Mouse (Mus musculus) hindbrain, embryonic 16.5 days (tissue): ENCODE measurements around the gene Prrg2. TPM values are rescaled to one million over a fixed set of nuclear protein-coding genes. Genes with fewer than 3 reads are reported as not detected.

Experiments
- microRNA-seq: library from miRNA; unstranded; fragments of <30 nt; microRNA quantifications from one replicate; pipeline ENCODE4, GENCODE M21; 2017
- polyA plus RNA-seq: library from polyadenylated mRNA; unstranded; fragments of >200 nt; fragmentation: Nextera tagmentation; extraction: Ambion mirVana; gene quantifications from 2 replicates; pipeline ENCODE4 v1.2.1, GENCODE M21; 2015

Gene Prrg2
- polyA plus RNA-seq, 1 experiment from 2014 or later = 15.7 TPM

Small RNA genes within 50 kb of the gene (microRNA-seq; reads per million reads assigned to microRNA genes)
- not detected for gene Mir7054

Other genes starting within 250 kb of the Prrg2 start
- gene Nup62, start 246.6 kb downstream of the Prrg2 start, polyA plus RNA-seq = 42.5 and 51.6 TPM in 2 replicates
- 0.80 and 1.7 TPM in 2 replicates for gene Il4i1, start 246.3 kb downstream of the Prrg2 start, polyA plus RNA-seq
- gene Atf5, start 246.0 kb downstream of the Prrg2 start, polyA plus RNA-seq = 2.7 and 2.9 TPM in 2 replicates
- gene Akt1s1, start 213.7 kb downstream of the Prrg2 start, polyA plus RNA-seq = 90.7 and 92.8 TPM in 2 replicates
- 112 and 120 TPM in 2 replicates for gene Tbc1d17, start 213.6 kb downstream of the Prrg2 start, polyA plus RNA-seq
- gene Pnkp, start 205.5 kb downstream of the Prrg2 start, polyA plus RNA-seq = 30.1 and 34.0 TPM in 2 replicates
- 389 and 459 TPM in 2 replicates for gene Ptov1, start 192.9 kb downstream of the Prrg2 start, polyA plus RNA-seq
- gene Med25, start 170.0 kb downstream of the Prrg2 start, polyA plus RNA-seq = 136 and 158 TPM in 2 replicates
- 18.1 and 19.6 TPM in 2 replicates for gene Fuz, start 166.6 kb downstream of the Prrg2 start, polyA plus RNA-seq
- gene Ap2a1, start 133.2 kb downstream of the Prrg2 start, polyA plus RNA-seq = 128 and 133 TPM in 2 replicates
- 0.15 TPM in 1 of 2 replicates, not detected in the other for gene Tsks, start 119.5 kb downstream of the Prrg2 start, polyA plus RNA-seq
- 58.6 and 59.7 TPM in 2 replicates for gene Cpt1c, start 87.8 kb downstream of the Prrg2 start, polyA plus RNA-seq
- gene Prmt1, start 76.1 kb downstream of the Prrg2 start, polyA plus RNA-seq = 629 and 637 TPM in 2 replicates
- 63.5 and 65.4 TPM in 2 replicates for gene Irf3, start 65.0 kb downstream of the Prrg2 start, polyA plus RNA-seq
- gene Bcl2l12, start 64.0 kb downstream of the Prrg2 start, polyA plus RNA-seq = 10.2 and 15.7 TPM in 2 replicates
- 38.6 and 47.1 TPM in 2 replicates for gene Scaf1, start 46.3 kb downstream of the Prrg2 start, polyA plus RNA-seq
- 13.1 and 16.7 TPM in 2 replicates for gene Rras, start 44.7 kb downstream of the Prrg2 start, polyA plus RNA-seq
- gene Prr12, start 9.8 kb downstream of the Prrg2 start, polyA plus RNA-seq = 12.8 and 13.4 TPM in 2 replicates
- gene Nosip, start 248 bp downstream of the Prrg2 start, polyA plus RNA-seq = 68.8 and 69.0 TPM in 2 replicates
- gene Rcn3, start 29.5 kb upstream of the Prrg2 start, polyA plus RNA-seq = 63.3 and 77.3 TPM in 2 replicates
- 34.1 and 40.2 TPM in 2 replicates for gene Fcgrt, start 41.2 kb upstream of the Prrg2 start, polyA plus RNA-seq
- gene Rps11, start 61.8 kb upstream of the Prrg2 start, polyA plus RNA-seq = 698 and 709 TPM in 2 replicates
- 587 and 622 TPM in 2 replicates for gene Rpl13a, start 66.1 kb upstream of the Prrg2 start, polyA plus RNA-seq
- gene Gm45713, start 73.6 kb upstream of the Prrg2 start, polyA plus RNA-seq = 0.16 and 0.37 TPM in 2 replicates
- gene Flt3l, start 73.8 kb upstream of the Prrg2 start, polyA plus RNA-seq = 2.0 and 2.8 TPM in 2 replicates
- gene Pih1d1, start 91.6 kb upstream of the Prrg2 start, polyA plus RNA-seq = 94.5 and 97.6 TPM in 2 replicates
- 18.8 and 22.9 TPM in 2 replicates for gene Aldh16a1, start 91.9 kb upstream of the Prrg2 start, polyA plus RNA-seq
- gene Slc17a7, start 101.3 kb upstream of the Prrg2 start, polyA plus RNA-seq = 1.1 and 1.5 TPM in 2 replicates
- gene Gfy, start 116.9 kb upstream of the Prrg2 start, polyA plus RNA-seq = not detected in 2 replicates
- 0.75 and 1.4 TPM in 2 replicates for gene Pth2, start 118.3 kb upstream of the Prrg2 start, polyA plus RNA-seq
- 0.54 and 0.65 TPM in 2 replicates for gene Ccdc155, start 142.2 kb upstream of the Prrg2 start, polyA plus RNA-seq
- gene Dkkl1, start 149.5 kb upstream of the Prrg2 start, polyA plus RNA-seq = 13.6 and 18.4 TPM in 2 replicates
- 46.9 and 54.1 TPM in 2 replicates for gene Tead2, start 153.1 kb upstream of the Prrg2 start, polyA plus RNA-seq
- gene Cd37, start 176.4 kb upstream of the Prrg2 start, polyA plus RNA-seq = 1.3 and 1.4 TPM in 2 replicates
- 0.89 and 2.0 TPM in 2 replicates for gene Slc6a16, start 178.4 kb upstream of the Prrg2 start, polyA plus RNA-seq
- not detected in 2 replicates for gene Slc6a21, start 214.8 kb upstream of the Prrg2 start, polyA plus RNA-seq